Mouse (Mus musculus) liver, adult 2 months (tissue): ENCODE results near the gene Gm20388. TPM values are rescaled to one million over a fixed set of nuclear protein-coding genes. Genes with fewer than 3 reads are reported as not detected.

Experiments
- DNase-seq: peaks from one replicate; pipeline ENCODE4 v3.0.0-alpha.2; 2011; ENCODE audit warnings: low read depth, low spot score; ENCODE audit errors: extremely low read depth
- H3K27ac ChIP-seq: fragments of 200-500 bp; replicated peaks from 2 replicates; pipeline ENCODE4 v1.5.1; 2012; ENCODE audit warnings: low read depth, mild to moderate bottlenecking, control low read depth, inconsistent platforms, low read length; ENCODE audit not compliant: insufficient read depth
- H3K27me3 ChIP-seq: fragments of 200-500 bp; 2 replicates; pipeline ENCODE4 v1.6.1; 2012; ENCODE audit warnings: mild to moderate bottlenecking, moderate library complexity, low read length, inconsistent platforms; ENCODE audit not compliant: control insufficient read depth, insufficient read depth
- H3K36me3 ChIP-seq: fragments of 200-500 bp; 2 replicates; pipeline ENCODE4 v1.6.1; 2012; ENCODE audit warnings: low read length, inconsistent platforms; ENCODE audit not compliant: control insufficient read depth, insufficient read depth
- H3K4me1 ChIP-seq: fragments of 200-500 bp; 2 replicates; pipeline ENCODE4 v1.6.1; 2011; ENCODE audit warnings: low read length; ENCODE audit not compliant: control insufficient read depth, insufficient read depth
- H3K4me3 ChIP-seq: fragments of 200-500 bp; 2 replicates; pipeline ENCODE4 v1.5.1; 2011; ENCODE audit warnings: low read depth, mild to moderate bottlenecking, control low read depth, low read length, moderate library complexity; ENCODE audit not compliant: insufficient read depth
- H3K79me2 ChIP-seq: fragments of 200-500 bp; 2 replicates; pipeline ENCODE4 v1.6.1; 2012; ENCODE audit warnings: inconsistent platforms, mild to moderate bottlenecking, low read length, moderate library complexity; ENCODE audit not compliant: control insufficient read depth, insufficient read depth
- H3K9ac ChIP-seq: fragments of 200-500 bp; 2 replicates; pipeline ENCODE4 v1.6.1; 2012; ENCODE audit warnings: low read depth, mild to moderate bottlenecking, control low read depth, inconsistent platforms, low read length
- CTCF ChIP-seq: fragments of 200-500 bp; IDR thresholded peaks from 2 replicates; pipeline ENCODE4 v1.5.1; 2011; ENCODE audit warnings: low read depth, low read length, control low read depth
- POLR2A ChIP-seq: fragments of 200-500 bp; IDR thresholded peaks from 2 replicates; pipeline ENCODE4 v1.6.1; 2011; ENCODE audit warnings: low read length, control low read depth; ENCODE audit not compliant: insufficient read depth; ENCODE audit errors: extremely low read depth
- WGBS: fragments of 180-500 bp; shearing (Covaris S2); methylation state at CpG from one replicate; pipeline ENCODE4 v1.1.7; 2018; 5-methylcytosine and 5-hydroxymethylcytosine counted together
- polyA plus RNA-seq: library from polyadenylated mRNA; depleted of rRNA; stranded (reverse); fragments of >200 nt; gene quantifications from 2 replicates; pipeline ENCODE4 v1.2.3, GENCODE M21; 2012
- total RNA-seq: library from RNA; depleted of rRNA; stranded (reverse); fragments of >200 nt; gene quantifications from 2 replicates; pipeline ENCODE4 v1.2.3, GENCODE M21; 2014

Gm20388 gene
- total and polyA plus RNA-seq, 2 experiments: 6.4 to 19.9 TPM

DNA sequence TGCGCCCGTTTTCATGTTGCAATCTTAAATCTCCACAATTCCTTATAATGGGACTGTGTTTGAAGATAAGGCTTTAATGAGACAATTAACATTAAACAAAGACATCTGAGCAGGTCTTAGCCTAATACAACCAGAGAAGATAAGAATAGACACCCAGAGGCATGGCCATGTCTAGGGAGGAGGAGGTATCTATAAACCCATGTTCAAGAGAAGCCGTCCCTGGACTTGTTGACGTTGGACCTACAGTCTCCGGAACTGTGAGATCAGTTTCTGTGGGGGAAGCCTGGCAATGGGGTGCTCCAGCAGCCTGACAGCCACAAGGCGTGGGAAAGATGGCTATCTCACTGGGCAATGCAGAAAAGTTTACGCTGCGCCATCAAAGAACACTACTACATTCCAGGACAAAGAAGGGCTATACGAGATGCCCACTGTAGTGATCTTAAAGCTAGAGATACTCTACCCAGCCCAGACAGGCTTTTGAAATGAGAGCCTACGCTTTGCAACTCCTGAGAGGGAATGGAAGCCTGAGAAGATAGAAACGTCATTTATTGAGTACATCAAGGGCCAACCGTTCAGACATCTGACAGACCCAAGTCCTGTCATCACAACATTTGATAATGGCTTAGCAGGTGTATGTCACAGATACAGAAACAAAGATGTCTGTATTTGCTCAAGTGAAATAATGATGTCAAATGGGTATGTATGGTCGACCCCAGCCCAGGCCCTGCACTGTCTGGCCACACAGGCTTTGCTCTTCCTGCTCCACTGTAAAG is 4079.8 kb downstream of the Gm20388 start:
- Histone ChIP-seq H3K27me3 (no peaks in the 10 kb centered on the region), H3K4me1 (no peaks in the 10 kb centered on the region), H3K79me2 (no peaks in the 10 kb centered on the region), H3K4me3 (no peak overlapping the region), H3K36me3 (peaks cover 4% of the 10 kb centered on the region), H3K9ac (no peak overlapping the region), H3K27ac (no peak overlapping the region)
- TF ChIP-seq POLR2A (no peak), CTCF (no peak)
- DNase-seq: no peak
- WGBS: 84% methylated on average over 13 of the region's 13 CpGs

DNA sequence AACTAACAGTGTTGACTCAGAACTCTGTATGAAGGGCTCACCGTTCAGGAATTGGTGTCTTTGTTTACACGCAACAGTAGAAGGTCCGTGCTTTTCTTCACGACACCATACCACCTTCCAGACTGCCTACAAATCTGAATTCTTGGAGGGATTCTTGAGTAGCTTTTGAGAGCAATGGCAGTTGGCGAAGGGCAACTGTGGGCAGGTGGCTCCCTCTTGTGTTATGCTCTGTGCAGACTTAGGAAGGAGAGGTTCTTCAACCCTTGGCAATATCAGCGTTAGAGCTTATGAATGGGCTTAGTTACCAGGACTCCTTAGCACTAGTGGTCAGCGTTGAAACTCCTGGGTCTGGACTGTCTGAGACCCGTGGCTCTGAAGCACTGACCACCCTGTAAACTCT is 4081.9 kb downstream of the Gm20388 start:
- no peak overlapping the region for H3K4me3 ChIP-seq
- WGBS: 78% methylated on average over 8 of the region's 8 CpGs
- no peaks in the 10 kb centered on the region for H3K79me2 ChIP-seq
- H3K36me3 ChIP-seq: peaks cover 12% of the 10 kb centered on the region
- H3K4me1 ChIP-seq: no peaks in the 10 kb centered on the region
- no peaks in the 10 kb centered on the region for H3K27me3 ChIP-seq
- DNase-seq: peak; percentile 28
- no peak overlapping the region for H3K27ac ChIP-seq
- H3K9ac ChIP-seq: no peak overlapping the region
- peak; percentile 55 for TF ChIP-seq CTCF
- TF ChIP-seq POLR2A: no peak

DNA sequence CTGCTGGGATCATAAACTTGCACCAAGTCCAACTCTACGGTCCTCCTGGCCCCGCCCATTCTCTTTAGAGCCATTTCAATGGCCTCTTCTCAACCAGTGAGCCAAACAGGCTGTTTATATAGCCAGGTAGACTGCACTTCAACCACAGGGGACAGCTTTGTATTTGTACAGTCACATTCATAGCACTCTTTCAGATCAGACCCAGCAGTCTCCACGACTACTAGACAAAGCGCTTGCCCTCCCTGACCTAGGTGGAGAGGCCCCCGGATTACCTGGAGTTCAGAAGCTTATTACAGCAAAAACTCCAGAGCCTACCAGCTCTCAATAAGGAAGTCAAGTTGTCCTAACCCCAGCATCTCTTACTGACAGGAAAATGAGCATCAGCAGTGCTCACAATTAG is 4083.0 kb downstream of the Gm20388 start:
- 91% methylated on average over 5 of the region's 5 CpGs for WGBS
- H3K4me1 ChIP-seq: no peaks in the 10 kb centered on the region
- no peak overlapping the region for H3K9ac ChIP-seq
- no peaks in the 10 kb centered on the region for H3K27me3 ChIP-seq
- no peaks in the 10 kb centered on the region for H3K79me2 ChIP-seq
- H3K4me3 ChIP-seq: no peak overlapping the region
- TF ChIP-seq CTCF (no peak), POLR2A (no peak)
- no peak for DNase-seq
- H3K27ac ChIP-seq: no peak overlapping the region
- H3K36me3 ChIP-seq: peaks cover 15% of the 10 kb centered on the region

DNA sequence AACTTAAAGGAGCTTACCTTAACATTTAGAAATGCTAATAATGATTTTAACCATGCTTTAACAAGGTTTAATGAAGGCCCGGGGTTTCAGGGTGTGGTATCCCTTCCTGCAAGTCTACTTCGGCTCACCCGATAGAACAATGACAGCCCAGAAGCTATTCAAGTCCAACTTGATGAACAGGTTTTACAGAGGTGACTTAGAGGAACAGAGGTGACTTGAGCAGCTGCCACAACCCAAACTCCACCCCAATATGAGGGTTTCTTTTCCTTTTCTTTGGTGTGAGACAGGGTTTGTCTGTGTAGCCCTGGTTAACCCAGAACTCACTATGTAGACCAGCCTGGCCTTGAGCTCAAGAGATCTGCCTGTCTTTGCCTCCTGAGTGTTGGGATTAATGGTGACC is 4083.4 kb downstream of the Gm20388 start:
- 92% methylated on average over 3 of the region's 3 CpGs for WGBS
- Histone ChIP-seq H3K27ac (no peak overlapping the region), H3K36me3 (peaks cover 15% of the 10 kb centered on the region), H3K9ac (no peak overlapping the region), H3K4me1 (no peaks in the 10 kb centered on the region), H3K27me3 (no peaks in the 10 kb centered on the region), H3K79me2 (no peaks in the 10 kb centered on the region), H3K4me3 (no peak overlapping the region)
- no peak for DNase-seq
- TF ChIP-seq POLR2A (no peak), CTCF (no peak)

DNA sequence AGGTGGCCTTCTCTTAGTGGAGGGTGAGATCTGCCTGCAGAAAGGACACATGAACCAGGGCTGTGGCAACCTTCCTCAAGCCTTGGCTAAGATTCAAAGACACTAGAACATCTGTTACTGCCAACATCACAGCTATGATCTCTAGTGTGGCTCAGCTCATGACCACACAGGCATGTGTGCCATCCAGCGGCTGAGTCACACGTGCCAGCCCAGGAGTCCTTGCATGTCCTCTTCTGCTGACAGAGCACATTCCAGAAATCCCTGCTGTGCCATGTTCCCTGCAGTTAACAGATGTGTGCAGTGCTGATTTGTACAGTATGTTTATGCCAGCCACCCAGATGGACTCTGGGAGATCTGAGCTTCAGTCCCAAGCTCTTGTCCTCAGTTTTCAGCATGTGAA is 4088.9 kb downstream of the Gm20388 start:
- no peaks in the 10 kb centered on the region for H3K4me1 ChIP-seq
- 24% methylated on average over 2 of the region's 2 CpGs for WGBS
- H3K27me3 ChIP-seq: no peaks in the 10 kb centered on the region
- no peak overlapping the region for H3K27ac ChIP-seq
- H3K9ac ChIP-seq: no peak overlapping the region
- no peak overlapping the region for H3K4me3 ChIP-seq
- peak; percentile 43 for DNase-seq
- peaks cover 6% of the 10 kb centered on the region; the same call in 1 of the 2 replicates for H3K79me2 ChIP-seq
- TF ChIP-seq POLR2A: no peak
- TF ChIP-seq CTCF: no peak
- peaks cover 39% of the 10 kb centered on the region for H3K36me3 ChIP-seq

DNA sequence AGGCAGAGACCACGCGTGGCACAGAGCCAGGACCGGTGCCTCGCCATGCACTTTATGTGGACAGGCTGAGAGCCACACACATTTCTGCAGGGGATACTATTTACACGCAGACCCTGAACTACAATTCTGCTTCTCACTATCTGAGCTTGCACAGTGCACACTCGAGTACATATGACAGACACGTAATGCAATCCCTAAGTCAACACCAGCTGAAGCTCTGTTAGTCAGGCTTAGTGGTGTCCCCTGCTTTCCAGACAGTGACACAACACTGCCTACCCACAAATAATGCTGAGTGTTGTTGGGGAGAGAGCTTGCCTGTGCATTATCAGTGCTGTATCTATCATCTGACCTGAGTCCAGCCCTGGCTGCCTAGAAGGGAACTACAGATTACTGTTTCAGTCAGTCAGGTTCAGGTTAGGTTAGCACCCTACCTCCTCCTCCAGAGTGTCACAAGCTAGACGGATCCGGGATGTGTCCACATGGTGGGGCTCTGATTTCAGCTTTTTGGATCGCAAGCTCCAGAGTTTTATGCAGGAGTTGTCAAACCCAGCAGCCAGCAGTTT is 4092.0 kb downstream of the Gm20388 start:
- H3K79me2 ChIP-seq: peaks cover 6% of the 10 kb centered on the region; the same call in 1 of the 2 replicates
- DNase-seq: no peak
- H3K9ac ChIP-seq: no peak overlapping the region
- no peak overlapping the region for H3K4me3 ChIP-seq
- H3K27ac ChIP-seq: no peak overlapping the region
- TF ChIP-seq CTCF: no peak
- TF ChIP-seq POLR2A: no peak
- WGBS: 84% methylated on average over 10 of the region's 10 CpGs
- no peaks in the 10 kb centered on the region for H3K27me3 ChIP-seq
- H3K4me1 ChIP-seq: no peaks in the 10 kb centered on the region
- H3K36me3 ChIP-seq: peaks cover 44% of the 10 kb centered on the region
